Mouse (Mus musculus) T-helper 1 cell (primary cell): ENCODE measurements around the gene Tcp11.

ENCODE experiments used
- in situ Hi-C: fragments of 300-600 bp; cut with MboI, MseI; formaldehyde crosslinking; loops from one replicate; pipeline ENCODE4 v1.15.1; 2025; ENCODE audit warnings: high pct_unique_total_duplicates

Gene Tcp11

GRCm38 (mm10) chr17:28080045-28080816, at the start of gene Tcp11:
TSS of gene Tcp11 (minus strand) at chr17:28080639.
- in situ Hi-C loops, result loop anchor here (5.0 kb wide), 1 partner anchor 82 kb away; no protein-coding TSS in a partner anchor

- in situ Hi-C loops, result no loop called here
Observed at GRCm38 (mm10) chr17:28129796-28130195, 49.4 kb upstream of the Tcp11 start.

GRCm38 (mm10) chr17:28124368-28124767, 43.9 kb upstream of the Tcp11 start:
- in situ Hi-C loops, result no loop called here

- in situ Hi-C loops, result no loop called here
Observed at GRCm38 (mm10) chr17:28123627-28124026, 43.2 kb upstream of the Tcp11 start.

- in situ Hi-C loops, result no loop called here
Observed at GRCm38 (mm10) chr17:28122949-28123348, 42.5 kb upstream of the Tcp11 start.

DNA sequence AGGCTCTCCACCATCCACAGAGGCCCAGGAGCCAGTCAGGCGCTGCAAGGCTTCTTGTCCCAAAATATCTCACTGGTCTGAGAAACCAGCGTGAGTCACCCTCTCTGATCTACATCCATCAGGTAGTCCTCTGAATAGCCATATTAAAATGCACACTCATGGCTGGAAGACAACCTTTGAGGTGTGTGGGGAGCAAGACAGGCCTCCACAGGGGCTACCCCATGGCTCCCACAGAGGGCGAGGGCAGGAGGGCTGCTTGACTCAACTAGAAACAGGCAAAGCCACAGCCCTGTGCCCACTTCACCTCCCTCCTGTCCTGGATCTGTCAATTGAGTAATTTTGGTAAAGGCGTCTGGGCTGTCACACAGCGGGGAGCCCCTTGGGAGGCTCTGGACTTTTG, 40.0 kb upstream of the Tcp11 start:
- in situ Hi-C loops, result no loop called here

DNA sequence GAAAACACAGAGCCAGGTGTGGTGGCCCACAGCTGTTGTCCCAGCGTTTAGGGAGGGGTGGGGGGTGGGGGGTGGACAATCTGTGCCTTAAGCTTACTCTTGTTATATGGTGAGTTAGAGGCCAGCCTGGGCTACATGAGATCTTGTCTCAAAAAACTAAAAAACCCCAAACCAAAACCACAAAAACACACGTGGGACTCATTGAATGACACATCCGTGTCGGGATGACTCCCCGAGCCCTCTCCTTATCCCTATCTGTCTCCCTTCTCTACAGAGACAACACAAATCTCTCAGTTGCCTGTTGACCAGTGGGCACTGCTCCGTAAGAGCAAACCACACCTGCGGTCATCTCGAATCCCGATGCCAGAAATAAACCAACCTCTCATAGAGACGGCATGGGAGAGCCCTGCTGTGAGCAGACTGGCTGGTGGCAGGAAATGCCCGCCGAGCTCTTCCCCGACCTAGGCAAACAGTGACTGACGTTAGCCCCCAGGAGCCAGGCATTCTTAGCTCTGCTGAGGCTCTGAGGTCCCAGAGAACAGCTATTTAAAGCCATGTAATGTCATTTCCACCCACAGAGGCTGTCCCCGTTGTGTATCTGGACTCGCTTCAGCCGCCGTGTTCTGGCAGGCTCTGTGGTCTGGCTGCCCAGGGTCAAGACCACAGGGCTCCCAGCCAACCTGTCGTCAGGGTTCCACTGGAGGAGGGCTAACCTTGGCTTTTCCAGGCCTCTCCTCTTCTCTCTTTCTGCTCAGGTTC, 37.2 kb upstream of the Tcp11 start:
- in situ Hi-C loops, result no loop called here

DNA sequence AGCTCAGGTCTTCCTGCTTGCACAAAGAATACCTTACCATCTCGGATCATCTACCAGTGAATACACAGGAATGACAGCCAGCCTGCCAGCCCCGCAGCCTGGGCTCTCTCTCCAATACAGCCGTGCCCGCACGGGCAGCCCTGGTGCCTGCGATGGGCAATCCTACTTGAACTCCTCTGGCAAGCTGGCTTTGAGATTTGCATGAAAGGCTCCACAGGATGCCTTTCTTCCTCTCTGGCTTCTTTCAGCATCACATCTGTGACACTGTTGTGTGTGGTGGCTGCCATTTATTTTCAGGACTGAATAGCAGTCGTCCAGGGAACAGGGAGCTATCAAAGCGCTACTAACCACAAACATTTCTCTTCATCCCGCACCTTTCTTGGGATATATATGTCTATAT, 35.9 kb upstream of the Tcp11 start:
- in situ Hi-C loops, result no loop called here

GRCm38 (mm10) chr17:28112266-28112665, 31.8 kb upstream of the Tcp11 start:
- in situ Hi-C loops, result no loop called here

DNA sequence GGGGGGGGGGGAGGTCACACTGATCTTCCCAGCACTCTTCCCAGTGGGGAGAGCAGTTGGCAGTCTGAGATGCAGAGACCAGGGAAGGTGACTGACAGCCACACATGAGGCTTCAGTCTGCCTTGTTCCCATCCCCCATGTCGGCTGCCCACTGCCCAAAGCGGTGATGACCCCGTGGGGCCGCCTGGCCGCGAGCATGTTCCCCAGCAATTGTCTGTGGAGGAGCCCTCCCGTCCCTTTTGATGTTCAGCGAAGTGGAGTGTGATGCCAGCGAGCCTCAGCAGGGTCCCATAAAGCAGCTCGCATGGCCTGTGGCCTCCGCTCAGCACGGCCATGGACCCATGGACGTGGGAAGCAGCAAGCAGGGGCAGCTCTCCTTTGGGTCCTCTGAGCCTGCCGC, 26.8 kb upstream of the Tcp11 start:
- in situ Hi-C loops, result no loop called here

DNA sequence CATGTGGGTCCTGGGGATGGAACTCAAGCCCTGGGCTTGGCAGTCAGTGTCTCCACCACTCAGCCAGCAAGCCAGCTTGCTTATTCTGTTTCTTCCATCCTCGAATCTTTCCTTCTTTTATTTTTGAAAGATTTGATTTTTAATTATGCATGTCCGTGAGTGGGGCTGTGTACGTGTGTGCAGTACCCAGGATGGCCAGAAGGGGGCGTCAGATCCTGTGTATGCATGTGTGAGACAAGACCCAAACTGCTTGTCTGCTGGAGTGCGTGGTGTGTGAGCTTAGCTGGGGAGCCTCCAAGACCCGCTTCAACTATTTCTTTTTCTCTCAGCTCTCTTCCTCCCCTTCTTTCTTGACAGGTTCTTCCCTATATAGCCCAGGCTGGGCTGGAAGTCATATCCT, 25.9 kb upstream of the Tcp11 start:
- in situ Hi-C loops, result no loop called here

- in situ Hi-C loops, result no loop called here
Observed at GRCm38 (mm10) chr17:28104416-28104815, 24.0 kb upstream of the Tcp11 start.

DNA sequence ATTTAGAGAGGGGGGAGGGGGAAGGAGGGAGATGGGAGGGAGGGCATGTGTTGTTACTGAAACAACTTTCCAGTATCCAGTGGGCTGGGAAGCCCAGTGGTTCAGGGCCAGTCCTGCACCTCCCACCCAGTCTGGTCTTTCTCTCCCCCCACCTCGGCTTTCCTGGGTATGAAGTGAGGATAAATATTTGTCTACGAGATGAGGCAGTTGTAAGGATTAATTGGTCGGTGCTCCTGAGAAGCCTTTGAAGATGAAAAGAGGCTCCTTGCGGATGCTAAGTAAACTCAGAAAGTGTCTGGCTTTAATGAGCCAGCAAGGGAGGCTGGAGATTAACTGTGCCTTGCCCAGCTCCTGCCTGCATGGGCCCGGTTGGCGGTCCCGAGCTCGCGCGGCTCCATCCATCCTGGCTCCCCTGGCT, 21.5 kb upstream of the Tcp11 start:
- in situ Hi-C loops, result no loop called here

- in situ Hi-C loops, result no loop called here
Observed at GRCm38 (mm10) chr17:28101284-28101887, 20.9 kb upstream of the Tcp11 start.

GRCm38 (mm10) chr17:28100669-28101068, 20.2 kb upstream of the Tcp11 start:
- in situ Hi-C loops, result no loop called here

DNA sequence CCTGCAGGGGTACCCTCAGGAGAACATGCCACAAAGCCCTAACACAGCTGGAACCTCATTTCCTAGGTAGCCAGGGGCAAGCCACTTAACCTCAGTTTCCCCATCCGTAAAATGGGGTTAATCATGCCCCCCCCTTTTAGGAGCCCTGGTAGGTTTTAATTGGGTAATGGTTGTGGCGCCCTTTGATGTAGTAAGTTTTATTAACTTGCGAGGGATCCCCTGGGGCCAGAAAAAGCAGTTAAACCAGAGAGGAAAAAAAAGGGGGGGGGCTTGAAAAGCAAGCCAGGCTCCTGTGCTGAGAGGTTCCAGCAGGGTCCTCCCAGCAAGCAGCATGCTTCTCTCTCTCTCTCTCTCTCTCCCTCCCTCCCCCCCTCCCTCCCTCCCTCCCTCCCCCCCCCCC, 18.6 kb upstream of the Tcp11 start:
- in situ Hi-C loops, result loop anchor here (5.0 kb wide), 1 partner anchor 178 kb away; no protein-coding TSS in a partner anchor

GRCm38 (mm10) chr17:28097308-28097707, 16.9 kb upstream of the Tcp11 start:
- in situ Hi-C loops, result loop anchor here (5.0 kb wide), 1 partner anchor 180 kb away; no protein-coding TSS in a partner anchor

DNA sequence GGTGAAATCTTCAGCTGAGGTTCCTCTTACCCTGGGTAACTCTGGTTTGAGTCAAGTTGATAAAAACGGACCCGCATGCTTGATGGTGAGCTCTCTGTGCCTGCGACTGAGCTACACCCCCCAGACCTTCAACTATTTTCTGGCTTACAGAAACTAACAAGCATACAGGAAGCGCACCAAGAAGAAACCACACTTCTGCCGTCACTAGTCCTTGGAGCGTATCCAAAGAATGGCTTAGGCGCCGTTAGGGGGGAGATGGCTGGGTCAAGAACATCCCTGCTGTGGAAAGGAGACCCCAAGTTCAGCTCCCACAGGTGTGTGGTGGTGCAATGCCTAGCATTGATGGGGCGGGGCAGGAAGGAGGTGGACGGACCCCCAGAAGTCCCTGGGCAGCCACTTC, 16.0 kb upstream of the Tcp11 start:
- in situ Hi-C loops, result loop anchor here (5.0 kb wide), 1 partner anchor 181 kb away; no protein-coding TSS in a partner anchor

- in situ Hi-C loops, result no loop called here
Observed at GRCm38 (mm10) chr17:28093837-28094236, 13.4 kb upstream of the Tcp11 start.

DNA sequence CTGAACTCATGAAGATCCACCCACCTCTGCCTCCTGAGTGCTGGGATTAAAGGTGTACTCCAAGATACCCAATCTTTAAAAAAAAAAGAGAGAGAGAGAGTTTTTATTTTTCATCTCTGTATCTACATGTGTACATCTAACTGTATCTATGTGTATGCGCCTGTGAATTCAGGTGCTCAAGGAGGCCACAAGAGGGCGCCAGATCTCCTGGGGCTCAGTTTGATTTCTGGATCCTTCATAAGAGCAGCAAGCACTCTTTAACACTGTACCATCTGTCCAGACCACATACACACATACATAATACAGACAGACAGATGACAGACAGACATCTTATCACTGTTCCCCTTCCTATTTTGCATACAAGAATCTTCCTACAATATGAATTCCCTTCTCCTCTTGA, 11.9 kb upstream of the Tcp11 start:
- in situ Hi-C loops, result no loop called here

DNA sequence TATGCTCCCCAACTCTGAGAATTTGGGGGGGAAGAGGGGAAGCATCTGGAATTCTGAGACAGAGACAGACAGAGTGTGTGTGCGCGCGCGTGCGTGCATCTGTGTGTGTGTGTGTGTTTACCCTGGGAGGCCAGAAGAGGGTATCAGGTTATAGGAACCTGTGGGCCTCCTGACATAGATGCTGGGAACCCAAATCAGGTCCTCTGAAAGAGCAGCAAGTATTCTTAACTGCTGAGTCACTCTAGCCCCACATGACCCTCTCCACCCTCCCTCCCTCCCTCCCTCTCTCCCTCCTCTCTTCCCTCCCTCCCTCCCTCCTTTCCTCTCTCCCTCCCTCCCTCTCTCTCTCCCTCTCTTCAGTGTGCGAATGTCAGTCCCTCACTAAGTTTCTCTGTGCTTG, 8.3 kb upstream of the Tcp11 start:
- in situ Hi-C loops, result no loop called here

DNA sequence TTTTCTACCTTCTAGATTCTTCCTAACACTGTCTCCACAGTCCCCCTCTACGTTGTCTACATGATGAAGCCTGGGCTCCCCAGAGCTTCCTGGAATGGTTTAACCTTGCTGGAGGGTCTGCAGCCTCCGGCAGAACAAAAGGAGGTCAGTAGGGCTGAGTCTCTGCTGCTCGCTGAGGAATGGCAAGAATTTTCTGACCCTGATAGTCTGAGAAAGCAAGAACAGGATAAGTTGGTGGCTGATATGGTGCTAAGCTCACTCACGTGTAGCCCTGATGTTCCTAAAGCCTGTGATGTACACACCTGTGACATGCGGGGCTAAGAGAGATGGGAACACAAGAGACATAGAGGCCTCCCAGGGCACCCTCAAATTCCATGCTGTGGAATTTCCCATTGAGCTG, 7.0 kb upstream of the Tcp11 start:
- in situ Hi-C loops, result no loop called here
